Mouse (Mus musculus) E14TG2a.4 (cell line): ENCODE results near the gene Sptlc3.

Source experiments
- H3K27me3 ChIP-seq: 2 replicates; pipeline ENCODE4 v1.6.1; 2014; ENCODE audit warnings: low read length, control low read depth; ENCODE audit not compliant: insufficient read depth
- H3K36me3 ChIP-seq: 2 replicates; pipeline ENCODE4 v1.6.1; 2014; ENCODE audit warnings: low read length, control low read depth; ENCODE audit not compliant: insufficient read depth
- H3K4me1 ChIP-seq: replicated peaks from 2 replicates; pipeline ENCODE4 v1.6.1; 2014; ENCODE audit warnings: low read depth, low read length, control low read depth
- H3K4me3 ChIP-seq: replicated peaks from 2 replicates; pipeline ENCODE4 v1.5.1; 2014; ENCODE audit warnings: mild to moderate bottlenecking, low read length
- H3K9me3 ChIP-seq: 2 replicates; pipeline ENCODE4 v1.6.1; 2014; ENCODE audit warnings: low read length, control low read depth
- CTCF ChIP-seq: conservative IDR thresholded peaks from 2 replicates; pipeline ENCODE4 v1.5.1; 2014; ENCODE audit warnings: low read length
- NANOG ChIP-seq: IDR thresholded peaks from 2 replicates; pipeline ENCODE4 v1.6.1; 2014; ENCODE audit warnings: borderline replicate concordance, low read length, mixed read lengths
- POU5F1 ChIP-seq: IDR thresholded peaks from 2 replicates; pipeline ENCODE4 v1.6.1; 2014; ENCODE audit warnings: low read length, borderline replicate concordance

Sptlc3 gene

DNA sequence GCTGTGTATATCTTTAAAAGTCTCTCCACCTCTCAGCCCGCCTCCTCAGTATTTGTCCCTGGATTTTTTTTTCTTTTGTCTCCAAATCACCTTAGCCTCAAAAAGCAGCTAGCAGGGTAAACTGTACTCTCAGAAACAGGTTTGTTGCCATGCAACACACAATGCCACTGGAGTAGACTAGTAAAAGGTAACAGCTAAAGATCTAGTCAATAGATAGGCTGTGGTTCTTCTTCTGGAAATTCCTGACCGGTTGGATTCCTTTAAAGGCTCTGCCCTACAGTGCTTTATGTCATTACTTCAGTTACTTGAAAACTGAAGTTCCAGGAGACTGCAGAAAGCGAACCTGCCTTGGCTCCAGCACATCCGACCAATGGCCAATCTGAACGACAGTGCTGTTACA is at the start of gene Sptlc3:
Gene Sptlc3, plus strand, starts transcription at position 78 of the 400 bp plus-strand sequence.
- no peak for TF ChIP-seq CTCF
- TF ChIP-seq NANOG: no peak
- TF ChIP-seq POU5F1: no peak
- Histone ChIP-seq H3K36me3 (no peaks in the 10 kb centered on the region), H3K4me3 (no peak within 1 kb of the TSS), H3K27me3 (no peaks in the 10 kb centered on the region), H3K9me3 (no peaks in the 10 kb centered on the region), H3K4me1 (no peaks in the 10 kb centered on the region)

DNA sequence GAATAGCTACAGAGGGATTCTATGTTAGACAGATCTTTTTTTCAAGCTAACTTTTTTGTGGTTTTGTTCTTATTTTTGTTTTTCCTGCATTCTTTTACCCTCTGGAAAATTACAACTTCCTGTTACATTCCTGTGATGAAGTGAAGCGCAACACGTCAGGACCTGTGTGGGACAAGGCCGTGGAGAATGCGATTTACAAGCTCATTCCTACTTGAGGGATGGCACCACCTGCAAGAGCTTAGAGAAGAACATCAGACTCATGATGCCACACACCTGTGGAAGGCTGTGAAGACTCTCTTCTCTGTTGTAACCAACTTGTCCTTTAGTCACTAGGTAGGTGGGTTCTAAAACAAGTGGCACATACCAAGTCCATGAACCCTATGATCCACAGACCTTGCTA is 26.0 kb upstream of the Sptlc3 start:
- Histone ChIP-seq H3K27me3 (no peaks in the 10 kb centered on the region), H3K4me1 (no peaks in the 10 kb centered on the region), H3K9me3 (no peaks in the 10 kb centered on the region), H3K36me3 (no peaks in the 10 kb centered on the region), H3K4me3 (no peak overlapping the region)
- TF ChIP-seq CTCF (no peak), NANOG (no peak), POU5F1 (no peak)

DNA sequence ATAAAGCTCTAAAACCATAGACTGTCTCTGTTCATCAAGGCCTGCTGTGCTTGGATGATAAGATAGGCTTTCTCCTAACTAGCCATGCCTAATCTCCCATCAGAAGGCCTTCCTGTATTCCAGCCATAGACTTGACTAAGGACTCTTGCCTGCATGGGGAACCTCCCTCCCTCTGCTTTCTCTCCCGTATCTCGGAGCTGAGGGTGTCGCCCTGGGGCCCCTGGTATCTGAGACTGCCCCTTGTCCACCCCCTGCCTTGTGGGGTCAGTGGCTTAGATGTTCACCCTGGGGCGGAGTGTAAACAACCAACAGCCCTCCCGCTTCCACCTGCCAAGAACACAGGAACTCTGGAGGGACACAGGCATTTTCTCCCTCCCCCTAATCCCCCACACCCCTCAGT is 5.0 kb upstream of the Sptlc3 start:
- Histone ChIP-seq H3K9me3 (no peaks in the 10 kb centered on the region), H3K4me3 (no peak overlapping the region), H3K27me3 (no peaks in the 10 kb centered on the region), H3K4me1 (no peaks in the 10 kb centered on the region), H3K36me3 (no peaks in the 10 kb centered on the region)
- TF ChIP-seq NANOG: no peak
- no peak for TF ChIP-seq POU5F1
- TF ChIP-seq CTCF: no peak

DNA sequence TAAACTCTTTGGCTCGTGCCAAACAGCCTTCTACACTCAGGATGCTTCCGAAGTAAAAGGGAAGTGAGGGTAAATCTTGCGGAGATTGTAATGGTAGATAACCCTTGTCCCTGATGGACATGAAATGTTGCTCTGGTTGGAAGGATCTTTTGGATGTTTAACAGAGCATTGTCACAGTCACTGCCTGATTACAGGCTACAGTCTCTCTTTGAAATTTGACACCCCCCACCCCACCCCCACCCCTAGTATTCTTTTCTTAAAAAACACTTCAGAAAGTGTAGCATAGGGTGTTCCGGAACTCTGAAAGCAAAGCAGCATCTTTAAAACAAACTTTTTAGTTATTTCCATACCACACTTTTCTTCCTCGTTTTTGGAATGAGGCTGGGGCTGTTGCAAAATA is 916 bp downstream of the Sptlc3 start:
- H3K4me1 ChIP-seq: no peaks in the 10 kb centered on the region
- H3K36me3 ChIP-seq: no peaks in the 10 kb centered on the region
- no peak overlapping the region for H3K4me3 ChIP-seq
- no peaks in the 10 kb centered on the region for H3K9me3 ChIP-seq
- no peaks in the 10 kb centered on the region for H3K27me3 ChIP-seq
- TF ChIP-seq NANOG (no peak), CTCF (no peak), POU5F1 (no peak)

DNA sequence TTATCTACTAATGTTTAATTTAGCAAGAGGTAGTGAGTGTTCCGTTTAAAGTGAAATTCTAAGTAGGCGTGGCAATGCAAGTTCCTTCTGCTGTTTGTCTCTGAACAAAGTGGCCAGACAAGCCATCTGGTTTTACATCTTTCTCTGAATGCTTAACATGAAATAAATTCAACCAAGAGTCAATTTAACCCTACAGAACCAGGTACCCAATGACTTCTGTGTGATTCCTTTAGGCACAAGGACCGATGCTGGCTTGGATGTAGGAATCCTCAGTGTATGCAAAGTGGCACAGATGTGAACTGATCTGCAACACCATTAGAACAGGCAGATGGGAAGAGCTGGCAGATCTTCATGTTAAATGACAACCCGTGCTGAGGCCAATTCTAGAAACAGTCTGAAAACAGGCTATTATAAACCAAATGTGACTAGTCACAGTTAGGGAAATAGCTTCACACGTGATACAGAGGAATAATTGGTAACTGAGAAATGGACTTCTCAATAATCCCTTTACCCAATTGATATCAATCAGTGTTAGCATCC is 68.3 kb downstream of the Sptlc3 start:
- H3K4me3 ChIP-seq: no peak overlapping the region
- H3K27me3 ChIP-seq: no peaks in the 10 kb centered on the region
- H3K36me3 ChIP-seq: no peaks in the 10 kb centered on the region

DNA sequence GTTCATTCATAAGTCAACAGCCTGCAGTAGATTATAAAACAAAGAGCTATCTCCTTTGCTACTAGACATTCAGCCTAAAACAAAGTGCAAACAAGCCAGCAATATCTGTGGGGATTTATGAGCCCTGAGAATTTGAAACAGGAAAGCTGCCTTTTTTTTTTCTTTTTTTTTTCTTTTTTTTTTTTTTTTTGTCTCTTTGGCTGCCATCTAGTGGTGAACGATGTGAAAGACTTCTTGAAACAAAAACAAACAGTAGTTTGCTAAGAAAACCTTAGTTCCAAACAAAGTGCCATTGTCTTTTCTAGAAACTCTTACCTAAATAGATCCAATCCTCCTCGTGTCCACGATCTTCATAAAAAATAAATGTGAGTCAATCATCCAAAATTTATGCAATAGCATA is 85.6 kb downstream of the Sptlc3 start:
- Histone ChIP-seq H3K4me1 (no peaks in the 10 kb centered on the region), H3K9me3 (no peaks in the 10 kb centered on the region), H3K36me3 (no peaks in the 10 kb centered on the region), H3K4me3 (no peak overlapping the region), H3K27me3 (no peaks in the 10 kb centered on the region)
- TF ChIP-seq CTCF (peak; percentile 32), POU5F1 (no peak), NANOG (no peak)

More for the DNA sequence above, 68.3 kb downstream of the Sptlc3 start:
- Histone ChIP-seq H3K4me1 (no peaks in the 10 kb centered on the region), H3K9me3 (no peaks in the 10 kb centered on the region)
- TF ChIP-seq CTCF: no peak
- TF ChIP-seq POU5F1: no peak
- no peak for TF ChIP-seq NANOG

DNA sequence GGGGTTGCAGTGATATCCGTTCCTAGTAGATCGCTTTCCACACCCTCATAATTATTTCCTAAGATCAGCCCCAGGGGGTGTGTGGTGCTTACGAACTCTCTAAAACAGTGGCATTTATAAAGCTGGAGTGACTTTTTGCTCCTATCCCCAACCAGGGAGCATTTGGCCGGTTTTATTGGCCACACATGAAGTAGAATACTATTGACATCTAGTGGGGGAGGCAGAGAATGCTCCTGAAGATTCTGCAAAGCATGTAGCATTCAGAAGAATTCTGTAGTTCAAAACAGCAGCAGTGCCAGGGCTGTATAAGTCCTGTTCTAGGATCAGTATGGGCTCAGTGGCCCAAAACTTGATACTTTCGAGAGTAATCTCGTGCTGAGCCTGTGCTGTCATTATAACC is 89.1 kb downstream of the Sptlc3 start:
- TF ChIP-seq POU5F1: no peak
- H3K27me3 ChIP-seq: no peaks in the 10 kb centered on the region
- H3K9me3 ChIP-seq: no peaks in the 10 kb centered on the region
- H3K4me3 ChIP-seq: no peak overlapping the region
- no peaks in the 10 kb centered on the region for H3K36me3 ChIP-seq
- no peaks in the 10 kb centered on the region for H3K4me1 ChIP-seq

DNA sequence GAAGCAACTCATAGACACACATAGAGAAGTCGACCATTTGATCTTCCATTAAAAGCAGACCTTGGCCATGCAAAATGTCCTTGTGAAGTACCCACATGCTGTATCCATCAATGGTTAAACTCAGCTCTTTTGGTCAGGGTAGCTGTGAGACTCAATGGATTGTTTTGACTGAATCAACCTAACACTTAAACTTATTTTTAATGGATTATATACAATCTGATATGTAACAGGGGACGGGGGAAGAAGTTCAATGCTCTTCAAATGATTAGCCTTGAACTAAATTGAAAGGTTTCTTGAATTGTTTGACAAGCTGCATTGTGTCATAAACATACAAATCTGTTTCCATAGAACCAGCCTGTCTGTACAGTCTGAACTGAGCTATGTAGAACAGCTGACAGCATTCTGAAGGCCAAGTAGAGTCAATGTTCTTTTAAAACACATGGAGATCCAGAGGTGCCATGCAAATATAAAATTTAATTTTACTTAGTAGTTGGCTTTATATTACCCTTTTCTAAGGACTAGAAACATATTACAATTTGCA is 94.0 kb downstream of the Sptlc3 start:
- H3K9me3 ChIP-seq: no peaks in the 10 kb centered on the region
- no peak for TF ChIP-seq CTCF
- no peak for TF ChIP-seq NANOG
- no peak for TF ChIP-seq POU5F1
- H3K4me1 ChIP-seq: no peaks in the 10 kb centered on the region
- H3K36me3 ChIP-seq: no peaks in the 10 kb centered on the region
- no peak overlapping the region for H3K4me3 ChIP-seq
- H3K27me3 ChIP-seq: no peaks in the 10 kb centered on the region; the same call in 1 of the 2 replicates

DNA sequence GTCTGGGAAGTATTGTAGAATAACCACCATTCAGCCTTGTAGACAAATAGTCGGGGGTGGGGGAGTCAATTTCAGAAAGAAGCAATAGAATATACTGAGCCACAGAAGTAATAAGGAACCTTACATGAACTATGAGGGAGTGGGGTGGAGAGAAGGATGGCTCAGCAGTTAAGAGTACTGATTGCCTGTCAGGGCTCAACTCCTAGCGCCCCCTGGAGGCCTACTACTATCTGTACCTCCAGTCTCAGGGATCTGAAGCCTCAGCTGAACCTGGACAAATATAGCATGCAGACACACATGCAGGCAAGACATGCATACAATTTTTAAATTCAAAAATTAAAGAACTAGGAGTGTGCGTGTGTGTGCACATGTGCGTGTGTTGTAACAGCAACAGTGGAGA is 96.2 kb downstream of the Sptlc3 start:
- Histone ChIP-seq H3K27me3 (no peaks in the 10 kb centered on the region; the same call in 1 of the 2 replicates), H3K36me3 (no peaks in the 10 kb centered on the region), H3K4me1 (no peaks in the 10 kb centered on the region), H3K4me3 (no peak overlapping the region), H3K9me3 (no peaks in the 10 kb centered on the region)
- TF ChIP-seq CTCF (peak; percentile 52), NANOG (no peak)
